In the genomic region with DNA sequence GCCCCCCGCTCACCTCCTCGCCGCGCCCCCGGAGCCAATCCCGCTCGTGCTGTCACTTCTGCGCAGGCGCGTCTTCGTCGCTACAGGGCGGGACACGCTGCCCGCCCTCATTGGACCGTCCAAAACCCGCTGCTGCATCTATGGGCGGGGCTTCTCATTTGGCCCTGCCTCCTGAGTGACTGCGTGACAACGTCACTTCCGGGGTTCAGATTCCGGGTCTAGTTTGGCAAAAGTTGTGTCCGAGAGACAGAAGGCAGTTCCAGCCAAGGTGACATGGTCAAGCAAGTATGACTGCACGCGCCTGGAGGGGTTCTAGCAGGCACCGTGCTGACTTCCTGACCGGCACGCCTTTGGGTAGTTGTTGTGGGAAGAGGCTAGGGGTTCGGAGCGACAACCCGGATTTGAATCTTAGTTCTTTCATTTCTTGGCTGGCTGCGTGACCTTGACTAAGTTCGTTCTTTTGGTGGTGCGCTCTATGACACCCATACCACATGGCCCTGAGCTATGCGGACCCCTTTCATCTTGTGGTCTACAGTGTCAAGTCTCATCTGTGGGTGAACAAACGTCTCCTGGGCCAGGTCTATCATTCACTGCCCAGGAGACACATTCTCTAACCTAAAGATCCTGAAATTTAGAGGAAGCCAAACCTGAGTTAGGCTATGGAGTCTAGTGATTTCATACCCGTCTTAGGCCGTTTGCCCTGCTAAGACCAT, we compare ENCODE assay signal across 7 mouse cellular contexts. TPM values are rescaled to one million over a fixed set of nuclear protein-coding genes. Genes with fewer than 3 reads are reported as not detected.
DNase-seq lines count a peak whose midpoint lies in the region; ATAC-seq lines count a peak whose summit lies in the region.

Fkbp2 (minus strand) TSS at position 121 of the 713 bp plus-strand sequence.

- peak within 1 kb of the TSS; percentile 95 for H3K9ac ChIP-seq in intestine, embryonic 16.5 days (ENCODE audit: low read depth, low read length)
- H3K9ac ChIP-seq in midbrain, embryonic 11.5 days (ENCODE audit: low read length): peak within 1 kb of the TSS; percentile 76

- H3K4me2 ChIP-seq in intestine, embryonic 16.5 days (ENCODE audit: low read depth, low read length): peak within 1 kb of the TSS; percentile 83
- peak within 1 kb of the TSS; percentile 71 for H3K4me2 ChIP-seq in midbrain, embryonic 11.5 days

- under 1% methylated on average over 38 of the region's 38 CpGs for WGBS in intestine, embryonic 16.5 days
- 2% methylated on average over 38 of the region's 38 CpGs for WGBS in midbrain, embryonic 11.5 days

- peaks cover 39% of the 10 kb centered on the region for H3K4me1 ChIP-seq in intestine, embryonic 16.5 days (ENCODE audit: control insufficient read depth, insufficient read depth, low read length)
- H3K4me1 ChIP-seq in midbrain, embryonic 11.5 days (ENCODE audit: control insufficient read depth, insufficient read depth, low read length): peaks cover 38% of the 10 kb centered on the region

- no peaks in the 10 kb centered on the region for H3K27me3 ChIP-seq in intestine, embryonic 16.5 days (replicated peaks; ENCODE audit: control insufficient read depth, insufficient read depth, low read length)
- H3K27me3 ChIP-seq in midbrain, embryonic 11.5 days (ENCODE audit: control insufficient read depth, insufficient read depth, low read length): no peaks in the 10 kb centered on the region

- peak; percentile 84 for ATAC-seq in intestine, embryonic 16.5 days
- ATAC-seq in midbrain, embryonic 11.5 days (ENCODE audit: low FRiP score): peak; percentile 87

- H3K4me3 ChIP-seq in intestine, embryonic 16.5 days (ENCODE audit: low read length): peak within 1 kb of the TSS; percentile 78
- peak within 1 kb of the TSS; percentile 57 for H3K4me3 ChIP-seq in midbrain, embryonic 11.5 days (ENCODE audit: low read depth, low read length)

- H3K36me3 ChIP-seq in intestine, embryonic 16.5 days (ENCODE audit: control insufficient read depth, insufficient read depth, low read length): peaks cover 7% of the 10 kb centered on the region; the same call in 1 of the 2 replicates
- peaks cover 14% of the 10 kb centered on the region for H3K36me3 ChIP-seq in midbrain, embryonic 11.5 days (ENCODE audit: control insufficient read depth, insufficient read depth, low read length)

- DNase-seq in adrenal gland, adult 8-10 months: peak; percentile 99
- DNase-seq in embryo, embryonic 9.5 days (ENCODE audit: extremely low spot score): peak; percentile 99
- DNase-seq in gastrocnemius, postnatal 4 days (ENCODE audit: low spot score in 2 of 2): peak; percentile 96 to 99
- peak; percentile 99 for DNase-seq in left cerebral cortex, postnatal 36 days (ENCODE audit: low spot score in 2 of 2)
- peak; percentile 99 for DNase-seq in midbrain, embryonic 11.5 days (ENCODE audit: low spot score, missing footprints)
- DNase-seq in skeletal muscle tissue, adult 2 months (ENCODE audit: low read depth, low spot score): peak; percentile 99

- H3K9me3 ChIP-seq in intestine, embryonic 16.5 days (ENCODE audit: control insufficient read depth, low read length): no peaks in the 10 kb centered on the region
- no peaks in the 10 kb centered on the region for H3K9me3 ChIP-seq in midbrain, embryonic 11.5 days (ENCODE audit: control insufficient read depth, low read length)

- H3K27ac ChIP-seq in intestine, embryonic 16.5 days (ENCODE audit: low read length): peak within 1 kb of the TSS; percentile 95
- peak within 1 kb of the TSS; percentile 85 for H3K27ac ChIP-seq in midbrain, embryonic 11.5 days (ENCODE audit: low read depth, low read length)

- intact Hi-C loops in left cerebral cortex, postnatal 36 days (cut with DNase I): no loop called here

RNA-seq across cellular contexts. Expression of gene Fkbp2, which starts in this region (rescaled TPM):
- 100 to 1,000 TPM in 2 of 4 experiments, 10 to 100 TPM in 2; 62.4 to 165 (median 91.8) TPM for total RNA-seq in adrenal gland, adult 8-10 months (2022)
- total RNA-seq in gastrocnemius, postnatal 4 days (2021): 10 to 100 TPM; 25.3 to 28.6 TPM
- polyA plus RNA-seq in intestine, embryonic 16.5 days (2015; fragmentation: Nextera tagmentation; extraction: Ambion mirVana): 176 and 195 TPM in 2 replicates
- total RNA-seq in left cerebral cortex, postnatal 36 days (2021): 100 to 1,000 TPM; 102 to 103 TPM
- 67.7 and 81.3 TPM in 2 replicates for polyA plus RNA-seq in midbrain, embryonic 11.5 days (2014; fragmentation: Nextera tagmentation; extraction: Ambion mirVana)

Comparison
In these comparisons a context has a peak if more than half of its experiments do, and no peak if none do; other contexts are left out.
1. Peak in every context shown above with its lines: DNase-seq, ATAC-seq, H3K4me3 ChIP-seq and H3K27ac ChIP-seq.